Mouse (Mus musculus): ENCODE data around the gene Tmem95.

DNA sequence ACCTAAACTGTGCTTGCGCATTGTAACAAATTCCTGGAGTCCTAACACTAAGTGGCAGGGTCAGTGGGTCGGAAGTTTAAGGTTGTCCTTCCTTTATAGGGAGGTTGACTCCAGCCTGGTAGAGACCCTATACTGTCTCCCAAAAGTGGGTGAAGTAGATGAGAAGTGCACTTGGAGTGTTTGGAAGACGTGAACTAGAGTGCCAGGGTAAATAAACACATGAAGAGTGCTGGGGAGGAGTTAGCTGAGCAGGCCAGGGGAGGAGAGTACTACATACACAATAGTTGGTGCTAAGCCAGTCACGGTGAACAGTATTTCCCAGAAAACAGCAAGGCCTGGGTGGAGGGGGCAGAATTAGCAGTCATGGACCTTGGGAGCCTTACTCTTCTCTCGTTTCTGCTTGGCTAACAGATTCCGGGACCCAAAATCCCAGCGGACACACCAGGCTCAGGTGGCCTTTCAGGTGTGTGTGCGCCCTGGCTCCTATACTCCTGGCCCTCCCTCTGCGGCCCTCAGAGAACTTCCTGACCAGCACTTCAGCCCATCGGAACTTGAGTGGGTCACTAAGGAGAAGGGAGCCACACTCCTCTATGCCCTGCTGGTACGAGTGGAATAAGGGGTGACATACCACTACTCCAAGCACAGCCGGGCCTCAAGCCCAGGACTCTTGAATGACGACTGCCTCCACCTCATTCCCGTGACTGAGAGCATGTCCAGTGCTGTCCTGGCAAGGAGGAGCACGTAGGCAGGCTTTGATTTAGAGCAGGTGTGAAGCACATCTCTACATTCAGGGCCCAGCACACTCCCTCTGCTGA lies 35.1 kb upstream of the Tmem95 start:
- no peak for TF ChIP-seq CTCF (IDR thresholded peaks at IDR 0.05; ENCODE audit: borderline replicate concordance, insufficient read depth, low read length)
- no peak for TF ChIP-seq POLR2A (IDR thresholded peaks at IDR 0.05; ENCODE audit: low read depth, low read length)

Measured in embryonic fibroblast, embryonic 13.5 days (primary cell).